ENCODE assay signal across 8 mouse cellular contexts in the genomic region with DNA sequence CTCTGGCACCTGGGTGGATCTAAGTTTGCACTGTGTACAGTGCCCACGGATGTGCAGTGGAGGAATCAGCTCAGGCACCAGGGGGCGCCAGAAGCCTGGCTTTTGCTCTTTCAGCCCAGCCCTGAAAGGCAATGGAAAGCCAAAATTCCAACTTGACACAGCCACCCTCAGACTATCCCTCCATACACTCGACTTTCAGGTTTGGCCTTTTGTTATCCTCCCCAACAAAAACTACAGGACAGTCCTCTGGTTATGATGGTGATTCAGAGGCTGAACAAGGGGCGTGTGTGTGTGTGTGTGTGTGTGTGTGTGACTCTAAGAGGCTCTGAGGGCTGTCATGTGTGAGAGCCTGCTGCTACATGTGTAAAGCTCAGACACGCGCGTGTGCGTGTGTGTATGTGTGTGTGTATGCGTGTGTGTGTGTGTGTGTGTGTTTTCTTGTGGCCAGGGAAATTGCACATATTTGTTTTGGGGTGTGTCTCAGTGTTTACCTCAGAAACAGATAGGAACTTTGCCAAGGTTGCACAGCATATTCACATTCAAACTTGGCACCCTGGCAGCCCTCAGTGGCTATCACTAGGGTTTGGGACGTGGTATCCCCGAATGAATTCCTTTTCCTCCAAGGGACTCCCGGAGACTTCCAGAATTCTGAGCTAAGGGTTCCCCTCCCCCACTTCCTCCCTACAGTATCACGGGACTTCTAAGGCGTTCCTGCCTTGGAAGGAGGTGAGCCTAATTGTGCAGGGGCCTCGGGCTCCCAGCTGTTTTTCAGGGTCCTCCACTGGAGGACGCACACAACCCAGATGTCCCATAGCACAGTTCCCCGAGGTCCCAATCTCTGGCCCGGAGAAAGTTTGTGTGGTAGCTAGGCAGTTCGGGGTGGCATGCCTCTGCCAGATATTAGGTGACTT. TPM values are rescaled to one million over a fixed set of nuclear protein-coding genes. Genes with fewer than 3 reads are reported as not detected.
DNase-seq lines count a peak whose midpoint lies in the region; ATAC-seq and TF ChIP-seq lines count a peak whose summit lies in the region.

No protein-coding gene starts in this region.

- intact Hi-C loops in heart, postnatal 10 days (cut with DNase I) = loop anchor here (1.0 to 2.0 kb wide), 3 partner anchors 25 to 295 kb away; partner anchors contain the start of gene Nemp1

- TF ChIP-seq POLR2A in ES-Bruce4 (IDR thresholded peaks at IDR 0.05; ENCODE audit: insufficient read depth, low read length) = no peak
- TF ChIP-seq POLR2A in olfactory bulb, adult 2 months (IDR thresholded peaks at IDR 0.05; ENCODE audit: insufficient read depth, low read depth, low read length) = no peak
- TF ChIP-seq POLR2A in thymus, adult 2 months (IDR thresholded peaks at IDR 0.05; ENCODE audit: control insufficient read depth, extremely low read depth, insufficient read depth, low read length, poor library complexity) = no peak

- H3K9me3 ChIP-seq in ES-Bruce4 (replicated peaks; ENCODE audit: control insufficient read depth, insufficient read depth, low read length, poor library complexity, severe bottlenecking) = no peaks in the 10 kb centered on the region
- H3K9me3 ChIP-seq in forebrain, embryonic 12.5 days = no peaks in the 10 kb centered on the region
- no peaks in the 10 kb centered on the region for H3K9me3 ChIP-seq in lung, embryonic 15.5 days

- H3K27ac ChIP-seq in ES-Bruce4 (ENCODE audit: insufficient read depth, low read length) = peak overlapping the region; percentile 5; the same call in 1 of the 2 replicates
- H3K27ac ChIP-seq in forebrain, embryonic 12.5 days = peak overlapping the region; percentile 42; the same call in 1 of the 2 replicates
- H3K27ac ChIP-seq in lung, embryonic 15.5 days = peak overlapping the region; percentile 88
- peak overlapping the region; percentile 9 for H3K27ac ChIP-seq in olfactory bulb, adult 2 months (ENCODE audit: insufficient read depth, low read depth, low read length)
- H3K27ac ChIP-seq in thymus, adult 2 months (ENCODE audit: control insufficient read depth, insufficient read depth, low read length) = peak overlapping the region; percentile 92

- 8% methylated on average over 19 of the region's 19 CpGs for WGBS in forebrain, embryonic 12.5 days
- WGBS in lung, embryonic 15.5 days = 6% methylated on average over 19 of the region's 19 CpGs
- 9% methylated on average over 19 of the region's 19 CpGs for WGBS in olfactory bulb, adult 2 months
- WGBS in thymus, adult 2 months = under 1% methylated on average over 19 of the region's 19 CpGs

- H3K27me3 ChIP-seq in ES-Bruce4 (ENCODE audit: control insufficient read depth, insufficient read depth, low read length, poor library complexity, severe bottlenecking) = no peaks in the 10 kb centered on the region
- peaks cover 50% of the 10 kb centered on the region for H3K27me3 ChIP-seq in forebrain, embryonic 12.5 days
- H3K27me3 ChIP-seq in lung, embryonic 15.5 days = no peaks in the 10 kb centered on the region
- no peaks in the 10 kb centered on the region for H3K27me3 ChIP-seq in thymus, adult 2 months (ENCODE audit: control insufficient read depth, insufficient read depth, low read length)

- ATAC-seq in forebrain, embryonic 12.5 days (ENCODE audit: low FRiP score) = peak; percentile 82
- ATAC-seq in lung, embryonic 15.5 days (ENCODE audit: borderline replicate concordance, extremely low read depth, low FRiP score, low TSS enrichment) = peak; percentile 71

- H3K4me2 ChIP-seq in forebrain, embryonic 12.5 days = peak overlapping the region; percentile 56
- peak overlapping the region; percentile 80 for H3K4me2 ChIP-seq in lung, embryonic 15.5 days

- peaks cover 3% of the 10 kb centered on the region for H3K4me1 ChIP-seq in ES-Bruce4 (ENCODE audit: control insufficient read depth, insufficient read depth, low read length)
- H3K4me1 ChIP-seq in forebrain, embryonic 12.5 days = peaks cover 22% of the 10 kb centered on the region
- H3K4me1 ChIP-seq in lung, embryonic 15.5 days = peaks cover 24% of the 10 kb centered on the region
- H3K4me1 ChIP-seq in olfactory bulb, adult 2 months (ENCODE audit: control insufficient read depth, insufficient read depth, low read length) = peaks cover 20% of the 10 kb centered on the region
- H3K4me1 ChIP-seq in thymus, adult 2 months (replicated peaks; ENCODE audit: control insufficient read depth, insufficient read depth, low read length) = peaks cover 15% of the 10 kb centered on the region

- peak overlapping the region; percentile 81 for H3K4me3 ChIP-seq in ES-Bruce4 (ENCODE audit: low read depth, low read length)
- peak overlapping the region; percentile 35 for H3K4me3 ChIP-seq in forebrain, embryonic 12.5 days (replicated peaks)
- H3K4me3 ChIP-seq in lung, embryonic 15.5 days = peak overlapping the region; percentile 51
- H3K4me3 ChIP-seq in olfactory bulb, adult 2 months (ENCODE audit: insufficient read depth, low read depth, low read length) = peak overlapping the region; percentile 42
- peak overlapping the region; percentile 86 for H3K4me3 ChIP-seq in thymus, adult 2 months (ENCODE audit: control insufficient read depth, insufficient read depth, low read length)

- peak overlapping the region; percentile 72 for H3K9ac ChIP-seq in ES-Bruce4 (ENCODE audit: low read depth, poor library complexity, severe bottlenecking)
- no peak overlapping the region for H3K9ac ChIP-seq in forebrain, embryonic 12.5 days
- peak overlapping the region; percentile 52 for H3K9ac ChIP-seq in lung, embryonic 15.5 days

- no peaks in the 10 kb centered on the region for H3K36me3 ChIP-seq in ES-Bruce4 (ENCODE audit: control insufficient read depth, insufficient read depth, low read length, poor library complexity, severe bottlenecking)
- no peaks in the 10 kb centered on the region for H3K36me3 ChIP-seq in forebrain, embryonic 12.5 days (replicated peaks)
- H3K36me3 ChIP-seq in lung, embryonic 15.5 days = no peaks in the 10 kb centered on the region
- H3K36me3 ChIP-seq in thymus, adult 2 months (ENCODE audit: control insufficient read depth, insufficient read depth, low read length) = no peaks in the 10 kb centered on the region

- peak; percentile 96 for TF ChIP-seq CTCF in ES-Bruce4 (IDR thresholded peaks at IDR 0.05; ENCODE audit: low read depth, low read length)
- peak; percentile 91 for TF ChIP-seq CTCF in olfactory bulb, adult 2 months (IDR thresholded peaks at IDR 0.05; ENCODE audit: insufficient read depth, low read depth, low read length)
- peak; percentile 92 for TF ChIP-seq CTCF in thymus, adult 2 months (IDR thresholded peaks at IDR 0.05; ENCODE audit: borderline replicate concordance, control insufficient read depth, extremely low read depth, insufficient read depth, low read length, poor library complexity)

- peak; percentile 51; the same call in 1 of the 2 replicates for TF ChIP-seq EP300 in ES-Bruce4 (IDR thresholded peaks at IDR 0.05; ENCODE audit: insufficient read depth, low read depth, low read length)

- DNase-seq in c-Kit-positive CD71-positive TER-119-positive erythroid progenitor cells, embryonic 14.5 days (ENCODE audit: low spot score) = peak; percentile 82
- DNase-seq in heart, postnatal 10 days = peak; percentile 93 to 95
- DNase-seq in kidney, postnatal 4 days = peak; percentile 97 to 98
- DNase-seq in thymus, adult 2 months = peak; percentile 89

RNA-seq across cellular contexts. Expression of gene Stat6, which starts 0.7 kb away (rescaled TPM):
- polyA plus RNA-seq in ES-Bruce4 (2011; ENCODE audit: insufficient read depth, insufficient read length, low read depth, missing spikeins) = 28.2 and 32.9 TPM in 2 replicates
- polyA plus RNA-seq in forebrain, embryonic 12.5 days (2016; fragmentation: Nextera tagmentation; extraction: Ambion mirVana) = 4.5 and 5.4 TPM in 2 replicates
- total RNA-seq in heart, postnatal 10 days (2021) = 10 to 100 TPM; 45.9 to 46.8 TPM
- 33.1 and 37.6 TPM in 2 replicates for polyA plus RNA-seq in lung, embryonic 15.5 days (2015; fragmentation: Nextera tagmentation; extraction: Ambion mirVana)
- not detected in 2 replicates for polyA plus RNA-seq in olfactory bulb, adult 2 months (2012; ENCODE audit: insufficient read depth, insufficient read length, low replicate concordance, missing spikeins)
- polyA plus RNA-seq in thymus, adult 2 months (2012; rRNA removed) = 168 and 185 TPM in 2 replicates

RNA-seq across cellular contexts. Expression of gene Lrp1, which starts 21.2 kb away (rescaled TPM):
- polyA plus RNA-seq in ES-Bruce4 (2011; ENCODE audit: insufficient read depth, insufficient read length, low read depth, missing spikeins) = 36.3 and 41.3 TPM in 2 replicates
- polyA plus RNA-seq in forebrain, embryonic 12.5 days (2016; fragmentation: Nextera tagmentation; extraction: Ambion mirVana) = 81.4 and 81.8 TPM in 2 replicates
- 10 to 100 TPM; 95.8 to 96.3 TPM for total RNA-seq in heart, postnatal 10 days (2021)
- 72.6 and 73.6 TPM in 2 replicates for polyA plus RNA-seq in lung, embryonic 15.5 days (2015; fragmentation: Nextera tagmentation; extraction: Ambion mirVana)
- 404 and 471 TPM in 2 replicates for polyA plus RNA-seq in olfactory bulb, adult 2 months (2012; ENCODE audit: insufficient read depth, insufficient read length, low replicate concordance, missing spikeins)
- 35.3 and 40.3 TPM in 2 replicates for polyA plus RNA-seq in thymus, adult 2 months (2012; rRNA removed)

RNA-seq across cellular contexts. Expression of gene Nemp1, which starts 24.6 kb away (rescaled TPM):
- polyA plus RNA-seq in ES-Bruce4 (2011; ENCODE audit: insufficient read depth, insufficient read length, low read depth, missing spikeins) = 22.0 and 22.3 TPM in 2 replicates
- polyA plus RNA-seq in forebrain, embryonic 12.5 days (2016; fragmentation: Nextera tagmentation; extraction: Ambion mirVana) = 10.0 TPM in 2 replicates
- 1 to 10 TPM; 5.0 to 7.0 TPM for total RNA-seq in heart, postnatal 10 days (2021)
- polyA plus RNA-seq in lung, embryonic 15.5 days (2015; fragmentation: Nextera tagmentation; extraction: Ambion mirVana) = 11.8 TPM in 2 replicates
- polyA plus RNA-seq in olfactory bulb, adult 2 months (2012; ENCODE audit: insufficient read depth, insufficient read length, low replicate concordance, missing spikeins) = not detected in 2 replicates
- 14.2 and 15.0 TPM in 2 replicates for polyA plus RNA-seq in thymus, adult 2 months (2012; rRNA removed)

RNA-seq across cellular contexts. Expression of gene Nab2, which starts 26.3 kb away (rescaled TPM):
- 5.5 and 8.1 TPM in 2 replicates for polyA plus RNA-seq in ES-Bruce4 (2011; ENCODE audit: insufficient read depth, insufficient read length, low read depth, missing spikeins)
- polyA plus RNA-seq in forebrain, embryonic 12.5 days (2016; fragmentation: Nextera tagmentation; extraction: Ambion mirVana) = 3.7 and 4.6 TPM in 2 replicates
- total RNA-seq in heart, postnatal 10 days (2021) = 10 to 100 TPM in 1 of 2 experiments, 1 to 10 TPM in 1; 8.5 to 11.7 TPM
- polyA plus RNA-seq in lung, embryonic 15.5 days (2015; fragmentation: Nextera tagmentation; extraction: Ambion mirVana) = 14.2 and 15.4 TPM in 2 replicates
- polyA plus RNA-seq in olfactory bulb, adult 2 months (2012; ENCODE audit: insufficient read depth, insufficient read length, low replicate concordance, missing spikeins) = not detected in 2 replicates
- 69.3 and 79.2 TPM in 2 replicates for polyA plus RNA-seq in thymus, adult 2 months (2012; rRNA removed)

Comparison
In these comparisons a context has a peak if more than half of its experiments do, and no peak if none do; other contexts are left out.
1. Peak in every context shown above with its lines: DNase-seq, ATAC-seq, H3K4me3 ChIP-seq and H3K27ac ChIP-seq.
2. H3K27ac ChIP-seq: peak in every context shown above with its lines; median percentile 92 in thymus, adult 2 months; 88 in lung, embryonic 15.5 days; 42 in forebrain, embryonic 12.5 days; 9 in olfactory bulb, adult 2 months; 5 in ES-Bruce4.
3. H3K4me3 ChIP-seq: peak in every context shown above with its lines; median percentile 86 in thymus, adult 2 months; 81 in ES-Bruce4; 51 in lung, embryonic 15.5 days; 42 in olfactory bulb, adult 2 months; 35 in forebrain, embryonic 12.5 days.
4. RNA of gene Nemp1, which starts 24.6 kb away (polyA plus RNA-seq): 22.0 to 22.3 TPM in ES-Bruce4, 14.2 to 15.0 TPM in thymus, adult 2 months, 11.8 TPM in lung, embryonic 15.5 days and 10.0 TPM in forebrain, embryonic 12.5 days; not detected in olfactory bulb, adult 2 months; every median in the first group is over 10 times any median in the second.